Mouse (Mus musculus): Measurements from ENCODE around the gene Mapk1.
"Not testable (repeated sequence)": the region's sequence is repeated elsewhere in the genome, so short reads cannot be mapped to it uniquely, and the experiment has no call there.

Mapk1 gene

DNA sequence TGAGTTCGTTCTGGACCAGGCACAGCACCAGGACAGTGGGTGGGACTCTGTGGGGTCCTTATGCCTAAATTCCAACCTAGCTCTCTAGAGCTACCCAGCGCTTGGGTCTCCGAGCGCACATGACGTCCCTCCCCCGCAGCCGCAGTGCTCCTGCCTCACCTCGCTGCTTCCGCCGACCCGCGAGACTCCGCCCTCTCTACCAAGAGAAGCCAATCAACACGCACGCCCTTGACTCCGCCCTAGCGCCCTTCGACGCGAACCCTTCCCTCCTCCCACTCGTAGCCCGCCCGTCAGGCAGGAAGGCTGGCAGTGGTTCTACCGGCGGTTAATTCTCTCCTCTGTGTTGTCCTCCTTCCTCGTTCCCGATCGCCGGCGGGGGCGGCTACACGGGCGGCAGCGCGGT, at the start of gene Mapk1:
Mapk1 (plus strand) TSS at position 252 of the 403 bp plus-strand sequence.
- peak; percentile 96 to 97 for DNase-seq

DNA sequence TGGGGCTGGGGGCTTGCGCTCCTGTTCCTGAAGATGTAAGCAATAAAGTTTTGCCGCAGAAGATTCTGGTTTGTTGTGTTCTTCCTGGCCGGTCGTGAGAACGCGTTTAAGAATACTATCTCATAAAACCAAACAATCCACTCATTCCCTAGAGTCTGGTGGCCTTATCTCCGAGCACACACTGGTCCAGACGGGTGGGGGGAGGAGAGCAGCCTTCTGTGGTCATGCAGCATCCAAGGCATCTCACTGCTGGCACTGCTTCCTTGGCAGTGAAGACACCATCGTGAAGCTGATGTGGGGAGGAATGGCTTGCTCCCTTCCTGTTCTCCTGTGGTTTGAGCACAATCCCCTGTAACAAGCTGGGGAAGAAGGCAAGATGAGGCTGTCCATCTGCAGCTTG, 43.6 kb upstream of the Mapk1 start:
- DNase-seq = no peak

DNA sequence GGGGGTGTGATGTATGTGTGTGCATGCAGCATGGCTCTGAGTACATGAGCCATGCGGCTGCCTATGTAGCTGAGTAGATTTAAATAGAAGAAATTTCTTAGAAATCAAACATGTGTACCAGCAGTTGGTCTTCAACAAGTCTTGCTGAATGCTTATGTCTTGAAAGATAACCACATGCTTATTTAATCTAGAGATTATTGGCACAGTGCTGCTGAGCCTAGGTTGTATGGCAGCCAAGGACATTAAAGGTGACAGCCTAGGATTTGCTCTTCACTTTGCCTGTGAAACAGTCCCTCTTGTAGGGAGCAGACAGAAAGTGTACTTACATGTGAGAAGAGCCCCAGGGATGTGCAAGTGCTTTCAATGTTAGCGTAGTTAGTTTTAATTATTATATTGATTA, 42.1 kb upstream of the Mapk1 start:
- no peak for DNase-seq

DNA sequence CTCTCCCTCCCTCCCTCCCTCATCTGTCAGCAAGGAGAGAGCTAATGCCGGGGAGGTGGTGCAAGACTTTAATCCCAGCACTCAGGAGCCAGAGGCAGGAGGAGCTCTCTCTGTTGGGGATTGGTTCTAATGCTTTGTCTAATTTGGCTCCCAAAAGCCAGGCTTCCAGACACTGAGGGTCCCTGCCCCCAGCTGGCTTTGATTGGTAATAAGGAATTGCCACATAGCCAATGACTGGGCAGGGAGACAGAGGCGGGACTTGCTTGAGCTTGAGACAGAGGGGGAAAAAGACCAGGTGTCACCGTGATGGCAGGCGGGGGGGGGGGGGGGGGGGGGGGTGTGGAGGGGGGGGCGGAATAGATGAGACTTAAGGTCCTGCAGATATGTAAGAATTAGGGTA, 24.6 kb upstream of the Mapk1 start:
- no peak for DNase-seq

DNA sequence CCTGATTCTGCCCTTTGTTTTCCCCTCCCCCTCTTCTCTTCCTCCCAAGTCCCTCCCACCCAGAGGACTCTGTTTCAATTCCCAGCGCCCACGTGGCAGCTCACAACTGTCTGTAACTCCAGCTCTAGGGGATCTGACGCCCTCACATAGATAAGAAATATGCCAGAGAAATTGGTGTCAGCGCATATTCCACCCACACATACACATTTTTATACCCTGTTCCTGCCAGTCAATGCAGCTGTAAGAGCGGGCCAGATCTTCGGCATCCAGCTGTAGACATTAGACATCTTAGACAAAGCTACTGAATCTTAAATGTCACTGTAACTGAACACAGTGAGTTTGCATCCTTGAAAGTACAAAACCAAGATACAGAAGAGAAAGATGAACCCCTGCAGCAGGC, 23.3 kb upstream of the Mapk1 start:
- DNase-seq = no peak

DNA sequence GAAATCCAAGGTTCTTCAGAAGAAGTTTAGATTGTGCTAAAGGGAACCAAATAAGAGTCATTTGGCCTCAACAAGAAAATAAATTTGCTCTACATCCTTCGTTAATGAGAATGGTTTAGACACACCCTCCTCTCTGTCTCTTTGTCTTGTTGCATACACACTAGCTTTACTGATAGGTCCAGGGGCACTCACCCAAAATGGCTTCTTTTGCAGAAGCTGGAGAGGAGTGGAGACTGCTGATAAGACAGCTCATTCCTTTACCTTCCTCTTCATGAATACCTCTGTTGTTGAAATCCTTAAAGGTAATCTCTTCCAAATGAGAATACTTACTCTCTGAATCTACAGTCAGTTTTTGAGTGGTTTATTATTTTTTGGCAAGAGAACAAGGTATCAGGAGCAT, 18.0 kb upstream of the Mapk1 start:
- no peak for DNase-seq

DNA sequence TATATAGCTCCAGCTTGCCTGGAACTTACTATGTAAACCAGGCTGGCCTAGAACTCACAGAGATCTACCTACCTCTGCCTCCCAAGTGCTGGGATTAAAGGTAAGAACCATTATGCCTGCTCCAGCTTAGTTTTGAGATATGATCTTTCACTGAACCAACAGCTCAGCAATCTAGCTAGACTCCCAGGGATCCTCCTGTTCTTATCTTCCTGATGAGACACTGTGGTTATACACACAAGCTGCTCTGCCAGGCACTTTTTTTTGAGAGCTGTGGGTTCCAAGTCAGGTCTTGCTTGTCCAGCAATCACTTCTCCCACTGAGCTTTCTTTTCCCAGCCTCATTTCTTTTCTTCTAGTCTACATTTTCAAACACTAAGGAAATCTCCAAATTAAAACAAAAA, 16.9 kb upstream of the Mapk1 start:
- DNase-seq = no peak

DNA sequence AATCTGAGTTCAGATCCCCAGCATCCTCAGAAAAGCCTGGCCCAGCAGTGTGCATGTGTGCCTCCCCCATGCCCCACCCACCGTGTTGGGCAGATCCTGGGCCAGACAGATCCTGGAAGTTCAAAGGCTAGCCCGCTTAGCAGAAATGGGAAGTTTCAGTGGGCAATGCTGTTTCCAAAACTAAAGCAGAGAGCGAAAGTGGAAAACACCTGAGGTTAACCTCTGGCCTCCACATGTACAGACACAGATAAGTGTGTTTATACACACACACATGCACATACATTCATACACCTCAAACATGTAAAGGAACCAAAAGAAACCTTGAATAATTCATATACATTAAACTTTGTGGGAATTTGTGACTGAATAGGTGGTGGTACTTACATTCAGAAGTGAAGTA, 5.1 kb upstream of the Mapk1 start:
- no peak for DNase-seq

DNA sequence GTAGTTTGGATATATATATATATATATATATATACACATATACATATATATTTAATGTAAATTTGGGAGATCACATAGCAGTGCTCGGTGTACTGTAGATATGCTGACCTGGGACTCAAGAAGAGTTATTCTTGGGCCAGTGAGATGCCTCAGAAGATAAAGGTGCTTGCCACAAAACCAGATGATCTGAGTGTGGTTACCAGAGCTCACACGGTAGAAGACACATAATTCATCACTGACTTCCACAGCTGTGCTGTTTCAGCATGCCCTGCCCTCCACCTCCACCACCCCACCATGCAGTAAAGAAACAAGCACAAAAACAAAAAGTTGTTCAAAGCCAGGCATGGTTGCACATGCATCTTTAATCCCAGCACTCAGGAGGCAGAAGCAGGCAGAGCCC, 4.4 kb upstream of the Mapk1 start:
- no peak for DNase-seq

DNA sequence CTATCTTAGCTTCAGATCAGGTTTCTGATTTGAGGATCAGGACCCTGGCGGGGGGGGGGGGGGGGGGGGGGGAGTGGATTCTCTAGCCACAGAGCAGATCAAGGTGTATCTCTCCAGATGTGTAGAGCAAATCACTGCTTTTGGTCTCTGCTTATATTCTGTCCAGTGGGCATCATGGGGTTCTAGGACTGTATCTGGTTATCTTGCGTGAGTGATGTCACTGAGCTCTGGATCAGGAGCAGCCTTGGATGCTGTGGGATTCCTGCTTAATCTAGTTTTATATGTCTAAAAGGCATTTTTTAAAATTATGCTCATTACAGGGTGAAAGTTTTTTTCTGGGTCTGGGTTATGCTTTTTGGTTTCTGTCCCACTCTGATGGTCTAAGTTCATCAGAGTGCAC, 546 bp upstream of the Mapk1 start:
- no peak for DNase-seq

DNA sequence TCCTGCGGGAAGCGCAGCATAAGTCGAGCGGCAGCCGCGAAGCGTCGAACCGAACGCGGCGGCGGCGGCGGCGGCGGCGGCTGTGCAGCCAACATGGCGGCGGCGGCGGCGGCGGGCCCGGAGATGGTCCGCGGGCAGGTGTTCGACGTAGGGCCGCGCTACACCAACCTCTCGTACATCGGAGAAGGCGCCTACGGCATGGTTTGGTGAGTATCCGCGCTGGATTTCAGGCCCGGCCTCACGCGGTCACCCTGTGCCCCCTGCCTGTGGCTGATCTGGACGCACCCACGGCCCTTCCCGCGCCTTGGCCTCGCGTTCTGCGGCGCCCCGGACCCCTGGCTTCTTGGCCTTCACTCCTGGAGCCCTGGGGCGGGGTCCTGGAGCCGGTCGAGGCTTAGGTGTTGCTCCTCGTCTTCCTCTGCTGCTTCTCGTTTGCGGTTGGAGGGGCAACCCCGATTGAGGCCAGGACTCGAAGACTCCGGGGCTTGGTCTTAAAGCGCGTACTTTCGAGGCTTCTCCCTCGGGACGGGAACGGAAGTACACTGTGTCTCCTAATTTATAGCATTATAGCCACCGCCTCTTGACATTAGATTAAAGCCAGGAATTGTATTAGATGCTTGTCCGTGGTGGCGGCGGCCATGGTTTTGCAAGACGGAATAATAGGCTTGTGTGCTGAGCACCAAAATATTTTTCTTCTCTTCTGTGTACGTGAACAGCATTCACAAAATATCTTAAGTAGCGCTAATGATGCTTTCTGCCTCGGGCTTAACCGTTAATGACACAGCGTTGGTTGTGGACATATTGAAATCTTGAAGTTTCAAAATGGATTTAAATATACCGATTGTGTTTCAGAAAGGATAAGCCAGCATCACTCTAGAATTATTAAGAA, 596 bp downstream of the Mapk1 start:
- DNase-seq = no peak

DNA sequence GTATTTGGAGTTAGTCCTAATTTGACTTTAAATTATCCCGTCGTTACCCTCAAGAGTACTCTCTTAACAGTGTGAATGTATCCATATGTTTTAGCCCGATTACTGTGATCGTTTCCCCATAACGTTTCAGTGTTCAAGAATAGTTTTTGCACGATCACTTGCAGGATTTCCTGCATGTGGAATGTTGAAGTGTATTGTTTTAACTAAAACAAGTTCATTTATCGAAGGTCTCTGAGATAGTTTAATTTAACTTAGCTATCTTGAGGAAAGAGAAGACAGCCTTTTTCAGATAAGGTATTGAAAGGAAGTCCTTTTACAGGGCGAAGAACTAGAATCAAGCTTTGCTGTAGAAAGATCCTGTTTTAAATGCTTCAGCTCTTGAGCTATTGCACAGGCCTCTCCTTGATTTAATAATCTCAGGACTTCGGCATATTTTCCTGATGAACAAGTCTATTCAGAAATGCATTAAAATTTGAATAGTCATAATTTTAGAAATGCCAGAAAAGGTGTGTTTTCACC, 1.3 kb downstream of the Mapk1 start:
- no peak for DNase-seq

DNA sequence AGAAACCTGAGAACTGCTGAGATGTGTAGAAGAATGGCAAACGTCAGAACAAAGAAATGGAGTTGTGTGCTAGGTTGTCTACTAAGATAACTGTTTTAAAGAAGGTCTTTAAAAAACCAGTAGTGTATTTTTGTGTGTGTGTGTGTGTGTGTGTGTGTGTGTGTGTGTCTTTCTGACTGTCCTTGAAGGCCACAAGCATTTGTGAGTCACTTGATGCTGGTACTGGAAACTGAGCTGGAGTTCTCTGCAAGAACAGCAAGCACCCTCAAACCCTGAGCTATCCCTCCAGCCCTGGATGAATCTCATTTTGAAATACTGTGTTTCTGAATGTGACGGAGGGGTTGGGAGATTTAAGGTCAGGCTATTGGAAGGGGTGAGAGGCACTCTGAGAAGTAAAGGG, 4.1 kb downstream of the Mapk1 start:
- no peak for DNase-seq

DNA sequence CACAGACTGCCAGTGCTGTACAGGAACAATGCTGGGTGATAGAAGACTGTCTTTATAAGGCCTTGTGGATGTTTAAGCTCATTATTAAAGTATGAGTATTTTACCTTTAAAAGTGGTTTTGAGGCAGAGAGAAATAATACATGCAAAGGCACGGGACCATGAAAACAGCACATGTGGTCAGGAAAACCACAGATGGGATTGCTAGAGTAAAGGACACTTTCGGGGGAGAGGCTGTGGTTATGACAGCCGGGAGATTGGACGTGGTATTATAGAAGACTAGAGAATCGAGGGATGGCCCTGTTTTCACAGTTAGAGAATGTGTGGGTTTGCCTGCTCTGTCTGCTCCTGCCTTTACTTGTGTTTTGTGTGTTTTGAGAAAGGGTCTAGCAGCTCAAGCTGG, 5.7 kb downstream of the Mapk1 start:
- DNase-seq = no peak

DNA sequence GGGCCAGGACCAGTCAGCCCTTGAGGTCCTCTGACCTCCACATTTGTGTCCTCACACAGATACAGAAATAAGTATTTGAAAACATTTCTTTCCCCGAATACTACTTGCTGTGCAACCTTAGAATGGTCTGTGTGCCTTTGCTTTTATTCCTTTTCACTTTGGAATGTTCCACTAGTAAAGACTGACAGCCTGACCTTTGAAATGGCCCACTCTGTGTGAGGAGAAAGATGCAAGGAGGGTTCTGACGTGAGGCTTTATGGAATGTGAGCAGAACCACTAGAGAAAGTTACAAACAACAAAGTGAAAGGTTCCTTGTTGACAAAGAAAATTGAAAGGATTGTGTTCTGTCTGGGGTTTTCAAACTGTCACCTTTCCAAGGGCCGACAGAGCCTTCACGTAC, 6.8 kb downstream of the Mapk1 start:
- no peak for DNase-seq

DNA sequence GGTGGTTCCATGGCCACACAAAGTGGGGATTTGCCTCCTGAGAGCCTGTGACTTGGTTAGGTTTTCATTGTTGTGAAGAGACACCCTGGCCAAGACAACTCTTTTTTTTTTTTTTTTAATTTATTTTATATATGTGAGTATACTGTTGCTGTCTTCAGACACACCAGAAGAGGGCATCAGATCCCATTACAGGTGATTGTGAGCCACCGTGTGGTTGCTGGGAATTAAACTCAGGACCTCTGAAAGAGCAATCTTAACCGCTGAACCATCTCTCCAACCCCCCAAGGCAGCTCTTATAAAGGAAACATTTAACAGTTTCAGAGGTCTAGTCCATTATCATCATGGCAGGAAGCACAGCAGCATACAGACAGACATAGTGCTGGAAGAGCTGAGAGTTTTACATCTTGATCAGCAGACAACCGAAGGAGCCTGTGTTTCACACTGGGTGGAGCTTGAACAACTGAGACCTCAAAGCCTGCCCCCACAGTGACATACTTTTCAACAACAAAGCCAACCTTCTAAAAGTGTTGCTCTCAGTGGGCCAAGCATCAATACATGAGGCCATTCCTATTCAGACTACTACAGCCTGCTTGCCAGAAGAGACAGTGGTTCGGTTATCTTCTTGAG, 11.4 kb downstream of the Mapk1 start:
- DNase-seq = no peak

DNA sequence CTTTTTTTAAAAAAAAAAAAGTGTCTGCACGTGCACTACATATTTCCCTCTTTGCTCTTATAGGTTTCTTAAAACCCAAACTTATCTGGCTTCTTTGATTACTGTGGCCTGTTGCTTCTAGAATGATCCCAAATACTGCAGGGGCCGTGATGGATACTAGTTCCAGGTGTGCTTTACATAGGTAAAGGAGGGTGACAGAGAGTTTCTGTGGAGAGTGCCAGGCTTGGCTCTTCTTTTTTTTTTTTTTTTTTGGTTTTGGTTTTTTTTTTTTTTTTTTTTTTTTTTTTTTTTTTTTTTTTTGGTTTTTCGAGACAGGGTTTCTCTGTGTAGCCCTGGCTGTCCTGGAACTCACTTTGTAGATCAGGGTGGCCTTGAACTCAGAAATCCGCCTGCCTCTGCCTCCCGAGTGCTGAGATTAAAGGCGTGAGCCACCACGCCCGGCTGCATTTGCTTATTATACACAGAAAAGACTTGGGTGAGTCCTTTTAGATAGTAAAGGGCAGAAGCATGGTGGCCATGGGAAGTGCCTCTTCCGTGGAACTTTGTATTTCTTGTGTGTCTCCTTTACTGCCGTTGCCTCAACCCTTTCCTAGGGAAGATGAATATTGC, 13.0 kb downstream of the Mapk1 start:
- DNase-seq = not testable (repeated sequence)

DNA sequence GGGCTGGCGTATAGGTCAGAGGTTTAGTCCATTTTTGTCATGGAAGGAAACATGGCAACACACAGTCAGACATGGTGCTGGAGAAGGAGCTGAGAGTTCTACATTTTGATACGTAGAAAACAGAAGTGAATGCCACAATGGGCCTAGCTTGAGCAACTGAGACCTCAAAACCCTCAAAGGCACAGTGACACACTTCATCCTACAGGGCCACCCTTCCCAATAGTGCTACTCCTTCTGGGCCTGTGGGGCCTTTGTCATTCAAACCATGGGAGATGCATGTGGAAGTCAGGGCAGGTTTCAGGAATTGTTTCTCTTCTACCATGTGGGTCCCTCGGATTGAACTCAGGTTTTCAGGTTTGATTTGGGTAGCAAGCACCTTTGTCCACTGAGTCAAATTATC, 17.9 kb downstream of the Mapk1 start:
- DNase-seq = no peak

DNA sequence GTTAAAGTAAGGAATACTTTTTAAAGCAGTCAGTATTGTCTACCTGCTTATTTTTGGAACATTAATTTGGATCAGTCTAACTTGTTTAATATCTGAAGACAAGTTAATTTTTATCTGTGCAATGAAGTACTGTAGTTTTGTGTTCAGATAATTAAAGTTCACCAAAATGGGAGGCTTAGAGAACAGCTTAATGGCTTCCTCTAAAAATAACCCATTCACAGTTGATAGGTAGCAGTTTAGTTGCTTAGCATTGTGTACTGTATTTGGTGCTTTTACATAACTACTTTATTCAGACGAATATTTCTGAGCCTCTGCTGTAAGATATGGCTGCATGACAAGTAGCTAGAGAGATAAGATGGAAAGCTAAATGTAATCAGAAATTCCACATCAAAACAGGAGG, 23.9 kb downstream of the Mapk1 start:
- DNase-seq = no peak

DNA sequence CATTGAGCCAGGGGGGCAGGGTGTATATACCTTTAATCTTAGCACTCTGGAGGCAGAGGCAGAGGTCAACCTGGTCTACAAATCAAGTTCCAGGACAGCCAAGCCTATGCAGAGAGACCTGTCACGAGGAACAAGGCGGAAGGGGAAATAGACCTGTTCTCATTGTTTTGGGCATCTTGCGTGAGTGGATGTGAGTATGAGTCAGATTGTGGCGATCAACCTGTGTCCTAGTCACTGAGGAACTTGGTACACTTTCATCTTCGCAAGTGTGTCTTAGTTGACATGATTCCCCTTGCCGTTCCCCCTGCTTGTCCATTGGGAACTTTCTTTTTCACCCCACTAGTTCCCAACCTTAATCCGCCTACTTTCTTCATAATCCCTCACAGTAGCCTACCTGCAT, 26.9 kb downstream of the Mapk1 start:
- DNase-seq = no peak

DNA sequence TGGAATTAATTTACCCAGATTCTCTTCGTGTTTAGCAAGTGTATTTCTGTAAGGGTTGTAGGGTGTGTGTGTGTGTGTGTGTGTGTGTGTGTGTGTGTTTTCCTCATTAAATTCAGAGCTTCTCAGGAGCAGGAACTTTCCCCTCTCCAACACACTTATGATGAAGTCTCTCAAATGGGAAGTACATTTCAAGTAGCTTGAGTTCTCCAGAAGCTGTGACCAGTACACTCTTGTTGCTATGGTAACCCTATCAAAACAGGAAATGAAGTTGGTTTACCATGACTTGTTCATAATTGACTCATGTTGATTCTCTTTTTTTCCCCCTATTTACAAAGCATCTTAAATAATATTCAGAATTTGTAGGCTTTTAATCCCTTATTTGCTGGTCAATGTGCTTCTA, 29.4 kb downstream of the Mapk1 start:
- DNase-seq = no peak

DNA sequence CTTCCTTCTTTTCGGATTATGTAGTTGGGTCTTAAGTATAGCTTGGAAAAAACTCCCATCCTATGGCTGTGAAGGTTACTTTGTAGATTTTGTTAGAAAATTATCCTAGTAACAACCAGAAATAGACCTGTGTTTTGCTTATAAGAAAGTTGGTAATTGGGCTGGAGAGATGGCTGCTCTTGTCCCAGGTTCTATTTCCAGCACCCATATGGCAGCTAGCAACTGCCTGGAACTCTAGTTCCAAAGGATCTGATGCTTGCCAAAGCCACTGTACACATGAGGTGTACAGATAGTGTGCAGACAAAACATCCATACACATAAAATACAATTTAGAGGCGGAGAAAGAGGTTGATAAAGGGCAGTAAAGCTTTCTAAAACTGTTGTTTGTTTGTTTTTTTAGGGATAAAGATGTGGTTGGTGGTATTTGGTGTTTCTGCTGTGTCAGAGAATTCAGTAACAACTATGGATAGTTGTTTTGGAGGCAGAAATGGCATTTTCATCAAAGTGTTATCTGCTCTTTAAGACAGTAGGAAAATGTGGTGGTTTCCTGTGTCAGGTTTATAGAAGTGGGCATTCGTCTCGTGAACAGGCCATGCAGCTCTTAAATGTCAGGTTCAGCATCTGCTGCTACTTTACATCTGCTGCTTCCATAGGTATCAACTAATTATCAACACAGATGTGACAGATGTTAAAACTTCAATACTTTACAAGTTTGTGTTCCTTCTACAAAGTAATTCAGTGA, 32.1 kb downstream of the Mapk1 start:
- no peak for DNase-seq

DNA sequence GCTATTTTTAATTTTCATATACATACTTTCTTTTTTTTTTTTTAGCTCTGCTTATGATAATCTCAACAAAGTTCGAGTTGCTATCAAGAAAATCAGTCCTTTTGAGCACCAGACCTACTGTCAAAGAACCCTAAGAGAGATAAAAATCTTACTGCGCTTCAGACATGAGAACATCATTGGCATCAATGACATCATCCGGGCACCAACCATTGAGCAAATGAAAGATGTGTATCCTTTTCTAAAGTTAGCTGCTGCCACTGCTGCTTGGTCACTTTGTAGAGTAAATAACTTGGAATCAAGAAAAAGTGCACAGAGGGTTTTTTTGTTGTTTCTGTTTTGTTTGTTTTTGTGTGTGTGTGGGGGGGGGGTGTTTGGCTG, 32.7 kb downstream of the Mapk1 start:
- no peak for DNase-seq
